Mouse (Mus musculus): Measurements from ENCODE around the gene Evl. TPM values are rescaled to one million over a fixed set of nuclear protein-coding genes. Genes with fewer than 3 reads are reported as not detected.

Evl gene
- total and polyA plus RNA-seq, 2 experiments from 2014 or later = 230 to 285 TPM

DNA sequence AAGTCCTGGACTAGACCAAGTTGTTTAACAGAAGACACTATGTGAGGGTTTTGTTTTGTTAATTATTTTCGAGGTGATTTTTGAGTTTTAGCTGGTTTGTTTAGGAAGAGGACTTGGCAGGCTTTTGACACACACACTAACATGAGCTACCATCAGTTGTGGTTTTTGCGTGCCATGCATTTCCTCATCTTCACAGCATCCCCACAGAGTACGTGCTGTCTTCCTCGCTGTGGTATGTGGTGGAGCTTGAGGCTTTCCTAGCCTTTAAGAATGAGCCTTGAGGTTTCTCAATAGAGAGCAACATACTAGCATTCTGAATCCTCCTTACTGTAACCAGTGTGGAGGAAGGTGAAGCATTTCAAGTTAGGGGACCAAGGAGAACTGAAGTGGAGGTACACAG, 46.3 kb downstream of the Evl start:
- ATAC-seq (ENCODE audit: low FRiP score) (no peak), DNase-seq (ENCODE audit: low spot score) (no peak)
- TF ChIP-seq CTCF (IDR thresholded peaks at IDR 0.05) = no peak
- 74% methylated on average over 4 of the region's 4 CpGs for WGBS
- Histone ChIP-seq H3K27ac (ENCODE audit: low read depth, low read length) (no peak overlapping the region), H3K4me3 (ENCODE audit: low read depth, low read length) (no peak overlapping the region), H3K27me3 (ENCODE audit: insufficient read depth, low read length) (no peaks in the 10 kb centered on the region), H3K36me3 (ENCODE audit: insufficient read depth, low read length) (no peaks in the 10 kb centered on the region), H3K9ac (replicated peaks; ENCODE audit: low read length, poor library complexity, severe bottlenecking) (no peak overlapping the region), H3K4me2 (ENCODE audit: low read depth, low read length, poor library complexity, severe bottlenecking) (no peak overlapping the region), H3K4me1 (ENCODE audit: insufficient read depth, low read length) (peaks cover 8% of the 10 kb centered on the region), H3K9me3 (ENCODE audit: low read length) (no peaks in the 10 kb centered on the region)

DNA sequence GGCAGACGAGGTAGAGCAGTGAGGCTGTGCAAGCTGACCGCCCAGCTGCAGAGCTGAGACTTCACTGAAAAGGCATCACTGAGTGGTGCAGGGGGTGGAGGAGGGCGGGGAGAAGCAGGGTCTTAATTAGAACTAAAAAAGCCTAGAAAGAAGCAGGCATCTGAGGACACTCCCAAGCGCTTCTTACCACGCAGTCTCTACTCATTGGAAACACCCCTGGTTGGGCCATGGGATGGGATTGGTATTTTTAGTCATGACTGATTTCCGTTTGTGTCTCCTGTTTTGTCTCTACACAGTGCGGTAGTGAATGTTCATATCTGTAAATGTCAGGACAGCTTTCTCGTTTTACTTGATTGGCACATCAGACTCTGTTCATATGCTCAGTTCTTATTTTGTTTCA, 46.8 kb downstream of the Evl start:
- ATAC-seq (ENCODE audit: low FRiP score) (no peak), DNase-seq (ENCODE audit: low spot score) (no peak)
- Histone ChIP-seq H3K4me3 (ENCODE audit: low read depth, low read length) (no peak overlapping the region), H3K36me3 (ENCODE audit: insufficient read depth, low read length) (no peaks in the 10 kb centered on the region), H3K27me3 (ENCODE audit: insufficient read depth, low read length) (no peaks in the 10 kb centered on the region), H3K4me2 (ENCODE audit: low read depth, low read length, poor library complexity, severe bottlenecking) (no peak overlapping the region), H3K9me3 (ENCODE audit: low read length) (no peaks in the 10 kb centered on the region), H3K4me1 (ENCODE audit: insufficient read depth, low read length) (peaks cover 8% of the 10 kb centered on the region), H3K27ac (ENCODE audit: low read depth, low read length) (no peak overlapping the region), H3K9ac (replicated peaks; ENCODE audit: low read length, poor library complexity, severe bottlenecking) (no peak overlapping the region)
- WGBS = 63% methylated on average over 8 of the region's 8 CpGs
- no peak for TF ChIP-seq CTCF (IDR thresholded peaks at IDR 0.05)

DNA sequence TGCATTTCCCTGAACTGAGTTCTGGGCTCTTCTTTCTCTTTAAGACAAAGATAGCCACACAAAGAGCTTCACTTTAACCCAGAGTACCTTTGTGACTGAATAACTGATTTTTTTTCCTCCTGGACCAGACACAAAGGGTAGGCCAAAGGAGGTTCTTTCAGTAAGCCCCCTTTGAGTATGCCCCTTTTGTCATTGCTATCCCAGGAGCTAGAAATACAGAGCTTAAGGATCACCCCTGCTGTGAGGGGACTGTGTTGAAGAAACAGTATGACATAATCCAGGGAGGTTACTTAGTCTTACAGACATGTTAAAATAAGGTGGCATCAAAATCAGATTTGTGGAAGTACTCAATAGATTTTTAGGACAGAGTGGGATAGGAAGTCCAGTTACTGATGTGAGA, 50.0 kb downstream of the Evl start:
- Histone ChIP-seq H3K27ac (ENCODE audit: low read depth, low read length) (0 out of 2 replicates have a peak overlapping the region, but pooled peaks have one; percentile 87), H3K4me3 (ENCODE audit: low read depth, low read length) (no peak overlapping the region), H3K9me3 (ENCODE audit: low read length) (no peaks in the 10 kb centered on the region), H3K36me3 (ENCODE audit: insufficient read depth, low read length) (no peaks in the 10 kb centered on the region), H3K4me2 (ENCODE audit: low read depth, low read length, poor library complexity, severe bottlenecking) (no peak overlapping the region), H3K4me1 (ENCODE audit: insufficient read depth, low read length) (peaks cover 22% of the 10 kb centered on the region), H3K27me3 (ENCODE audit: insufficient read depth, low read length) (no peaks in the 10 kb centered on the region), H3K9ac (replicated peaks; ENCODE audit: low read length, poor library complexity, severe bottlenecking) (no peak overlapping the region)
- no peak for DNase-seq (ENCODE audit: low spot score)
- TF ChIP-seq CTCF (IDR thresholded peaks at IDR 0.05) = no peak
- ATAC-seq (ENCODE audit: low FRiP score) = no peak

DNA sequence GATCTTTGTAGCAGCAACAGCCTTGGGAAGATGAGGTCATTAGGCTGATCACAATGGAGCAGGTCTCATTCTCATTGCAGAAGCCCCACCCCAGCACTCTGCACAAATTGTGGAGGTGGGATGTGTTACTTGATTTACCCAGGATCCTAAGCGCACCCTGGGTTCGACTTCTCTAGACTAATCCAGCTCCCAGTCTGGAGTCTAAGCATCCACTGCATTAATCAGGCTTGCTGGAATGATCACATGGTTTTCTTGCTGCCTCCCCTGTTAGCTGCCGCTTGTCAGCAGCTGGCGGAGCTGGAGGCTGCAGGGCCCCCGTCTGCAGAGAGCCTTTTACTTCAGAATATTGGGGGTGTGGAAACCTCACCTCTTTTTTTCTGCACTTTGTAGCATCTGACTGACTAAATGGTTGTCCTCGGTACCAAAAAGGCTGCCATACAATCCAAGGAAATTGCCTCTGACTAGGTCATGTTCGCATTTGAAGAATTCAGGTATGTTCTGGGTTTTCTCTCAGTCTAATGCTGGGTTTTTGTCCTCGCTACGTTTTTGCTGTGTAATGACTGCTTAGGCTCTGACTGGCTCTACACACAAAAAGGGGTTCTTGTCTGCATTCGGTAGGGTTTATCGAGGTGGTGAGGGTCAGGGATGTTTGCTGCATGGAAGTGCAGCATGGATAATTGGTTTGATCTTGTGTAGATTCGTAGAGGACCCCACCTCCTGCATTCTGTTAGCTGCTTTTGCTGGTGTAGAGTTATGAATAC, 51.2 kb downstream of the Evl start:
- ATAC-seq (ENCODE audit: low FRiP score) = peak; percentile 90
- no peaks in the 10 kb centered on the region for H3K9me3 ChIP-seq (ENCODE audit: low read length)
- TF ChIP-seq CTCF (IDR thresholded peaks at IDR 0.05) = no peak
- H3K4me2 ChIP-seq (ENCODE audit: low read depth, low read length, poor library complexity, severe bottlenecking) = peak overlapping the region; percentile 51
- H3K36me3 ChIP-seq (ENCODE audit: insufficient read depth, low read length) = no peaks in the 10 kb centered on the region
- peak overlapping the region; percentile 68 for H3K9ac ChIP-seq (replicated peaks; ENCODE audit: low read length, poor library complexity, severe bottlenecking)
- H3K27me3 ChIP-seq (ENCODE audit: insufficient read depth, low read length) = no peaks in the 10 kb centered on the region
- peaks cover 22% of the 10 kb centered on the region for H3K4me1 ChIP-seq (ENCODE audit: insufficient read depth, low read length)
- H3K4me3 ChIP-seq (ENCODE audit: low read depth, low read length) = peak overlapping the region; percentile 48
- WGBS = 10% methylated on average over 12 of the region's 12 CpGs
- DNase-seq (ENCODE audit: low spot score) = peak; percentile 78
- H3K27ac ChIP-seq (ENCODE audit: low read depth, low read length) = peak overlapping the region; percentile 87

DNA sequence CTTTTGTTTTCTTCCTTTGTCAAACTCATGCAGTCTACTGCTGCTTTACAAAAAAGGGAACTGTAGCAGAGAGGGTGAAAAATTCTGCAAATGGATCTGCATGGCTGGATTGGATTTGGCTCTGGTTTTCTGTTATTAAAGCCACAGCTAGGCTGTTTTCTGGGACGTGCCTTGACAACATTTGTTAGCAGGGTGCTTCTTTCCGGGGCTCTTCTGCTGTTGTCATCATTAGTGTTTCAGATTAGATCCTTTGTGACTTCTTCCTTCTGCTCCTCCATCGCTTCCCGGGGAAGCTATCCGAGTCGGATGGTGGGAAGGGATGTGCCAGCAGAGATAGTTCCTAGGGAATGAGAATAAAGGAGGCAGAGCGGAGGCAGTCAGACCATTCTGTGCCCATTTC, 51.8 kb downstream of the Evl start:
- H3K4me2 ChIP-seq (ENCODE audit: low read depth, low read length, poor library complexity, severe bottlenecking) = peak overlapping the region; percentile 51
- no peaks in the 10 kb centered on the region for H3K9me3 ChIP-seq (ENCODE audit: low read length)
- H3K27me3 ChIP-seq (ENCODE audit: insufficient read depth, low read length) = no peaks in the 10 kb centered on the region
- H3K36me3 ChIP-seq (ENCODE audit: insufficient read depth, low read length) = no peaks in the 10 kb centered on the region
- peak overlapping the region; percentile 87 for H3K27ac ChIP-seq (ENCODE audit: low read depth, low read length)
- ATAC-seq (ENCODE audit: low FRiP score) (no peak), DNase-seq (ENCODE audit: low spot score) (peak; percentile 16)
- 8% methylated on average over 7 of the region's 7 CpGs for WGBS
- TF ChIP-seq CTCF (IDR thresholded peaks at IDR 0.05) = no peak
- peak overlapping the region; percentile 68 for H3K9ac ChIP-seq (replicated peaks; ENCODE audit: low read length, poor library complexity, severe bottlenecking)
- peaks cover 22% of the 10 kb centered on the region for H3K4me1 ChIP-seq (ENCODE audit: insufficient read depth, low read length)
- H3K4me3 ChIP-seq (ENCODE audit: low read depth, low read length) = peak overlapping the region; percentile 48

DNA sequence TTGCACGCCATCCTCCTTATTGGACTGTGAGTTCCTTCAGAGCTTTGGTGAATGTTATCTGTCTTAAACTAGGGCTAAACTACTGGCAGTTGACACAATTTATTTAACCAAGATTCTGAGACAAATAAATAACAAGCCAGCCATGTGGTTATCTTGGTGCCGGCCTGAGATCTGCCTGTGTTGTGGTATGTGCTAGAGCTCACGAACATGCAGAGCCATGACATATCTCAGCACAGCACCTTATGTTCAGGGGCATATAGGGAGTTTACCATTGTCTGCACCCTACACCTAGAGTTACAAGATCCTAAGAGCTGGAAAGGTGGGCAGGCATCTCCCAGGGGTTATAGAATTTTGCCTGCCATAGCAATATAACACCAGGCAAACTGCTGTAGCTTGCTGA, 54.9 kb downstream of the Evl start:
- DNase-seq (ENCODE audit: low spot score) (no peak), ATAC-seq (ENCODE audit: low FRiP score) (no peak)
- Histone ChIP-seq H3K4me3 (ENCODE audit: low read depth, low read length) (no peak overlapping the region), H3K27ac (ENCODE audit: low read depth, low read length) (no peak overlapping the region), H3K9me3 (ENCODE audit: low read length) (no peaks in the 10 kb centered on the region), H3K9ac (replicated peaks; ENCODE audit: low read length, poor library complexity, severe bottlenecking) (no peak overlapping the region), H3K4me2 (ENCODE audit: low read depth, low read length, poor library complexity, severe bottlenecking) (no peak overlapping the region), H3K36me3 (ENCODE audit: insufficient read depth, low read length) (no peaks in the 10 kb centered on the region), H3K27me3 (ENCODE audit: insufficient read depth, low read length) (no peaks in the 10 kb centered on the region), H3K4me1 (ENCODE audit: insufficient read depth, low read length) (peaks cover 21% of the 10 kb centered on the region)
- 89% methylated on average over 3 of the region's 3 CpGs for WGBS
- no peak for TF ChIP-seq CTCF (IDR thresholded peaks at IDR 0.05)

Measured in midbrain, postnatal 0 days (tissue).